Mouse (Mus musculus) B cell, adult 67 days (primary cell): ENCODE measurements around the gene D5Ertd579e. TPM values are rescaled to one million over a fixed set of nuclear protein-coding genes. Genes with fewer than 3 reads are reported as not detected.

Experiments used
- total RNA-seq, 2 experiments: library from RNA; stranded (reverse); gene quantifications; 4 replicates each; pipeline ENCODE4 v1.2.4; 2023

Gene D5Ertd579e
- total RNA-seq, result 10 to 100 TPM; 39.4 to 47.2 TPM

DNA sequence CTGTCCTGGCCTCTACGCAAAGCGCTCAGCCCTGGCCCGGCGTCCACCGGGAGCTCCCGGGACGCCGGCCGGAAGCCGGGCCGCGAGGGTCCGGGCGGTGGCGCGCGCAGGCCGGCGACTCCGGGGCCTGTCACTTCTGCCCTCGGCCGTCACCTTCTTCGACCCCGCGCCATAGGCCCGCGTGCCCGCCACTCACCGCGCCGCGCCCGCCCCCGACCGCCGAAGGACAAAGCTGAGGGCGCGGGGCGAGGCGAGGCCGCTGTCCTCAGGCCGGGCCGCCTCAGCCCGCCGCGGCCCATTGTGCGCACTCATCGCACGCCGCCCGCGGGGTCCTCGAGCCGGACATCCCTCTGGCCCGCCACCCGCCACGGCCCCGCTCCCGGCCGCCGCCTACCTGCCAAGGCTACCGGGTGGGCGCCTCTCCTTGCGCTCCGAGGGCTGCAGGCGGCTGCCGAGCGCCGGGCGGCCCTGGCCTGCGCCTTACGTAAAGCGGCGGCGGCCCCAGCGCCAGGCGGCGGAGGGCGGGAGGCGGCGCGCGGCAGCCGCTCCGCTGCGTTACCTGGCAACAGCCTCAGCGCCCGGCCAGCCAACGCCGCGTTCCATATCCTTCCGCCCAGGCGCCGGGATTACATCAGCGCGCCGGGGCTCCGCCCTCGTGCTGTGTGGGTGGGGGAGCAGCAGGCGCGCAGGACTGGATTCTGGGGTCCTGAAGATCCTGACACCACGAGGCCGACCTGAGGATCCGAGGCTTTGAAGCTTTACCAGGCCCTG lies at the start of gene D5Ertd579e:
D5Ertd579e (minus strand) TSS at position 564 of the 771 bp plus-strand sequence.

DNA sequence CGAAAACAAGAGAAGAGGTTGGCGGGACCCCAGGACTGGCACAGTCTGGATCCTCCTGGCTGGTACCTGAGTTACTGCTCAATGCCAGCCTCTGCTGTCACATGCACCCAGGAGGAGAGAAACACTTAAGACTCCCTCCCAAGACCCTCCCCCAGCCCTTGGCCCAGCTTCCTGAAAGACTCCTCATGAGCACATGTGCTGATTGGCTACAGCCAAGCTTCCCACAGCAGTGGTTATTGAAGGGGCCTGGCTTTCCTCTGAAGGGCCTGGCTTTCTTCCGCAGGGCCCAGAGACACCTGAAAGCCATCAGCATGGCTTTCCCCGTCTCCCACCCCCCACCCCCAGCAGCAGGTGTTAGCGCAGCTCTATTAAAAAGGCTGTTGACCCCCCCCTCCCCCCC lies 102.6 kb downstream of the D5Ertd579e start, which contains the start of gene Tbc1d14:
Tbc1d14 (minus strand) TSS at position 101 of the 400 bp plus-strand sequence.

Other genes with a start within 250 kb of the D5Ertd579e start
- gene Grpel1, start 231.0 kb downstream of the D5Ertd579e start, total RNA-seq, result 10 to 100 TPM; 21.0 to 22.6 TPM
- gene Tada2b, start 211.7 kb downstream of the D5Ertd579e start, total RNA-seq, result 10 to 100 TPM; 31.7 to 36.0 TPM
- under 1 TPM; 0.49 to 0.53 TPM for gene Ccdc96, start 211.4 kb downstream of the D5Ertd579e start, total RNA-seq
- gene Tbc1d14, start 102.7 kb downstream of the D5Ertd579e start, total RNA-seq, result 100 to 1,000 TPM; 150 to 155 TPM
- 10 to 100 TPM; 22.8 to 29.5 TPM for gene Bloc1s4, start 52.6 kb upstream of the D5Ertd579e start, total RNA-seq
- 100 to 1,000 TPM; 145 to 151 TPM for gene Mrfap1, start 100.7 kb upstream of the D5Ertd579e start, total RNA-seq
- 10 to 100 TPM; 56.1 to 68.6 TPM for gene Man2b2, start 134.6 kb upstream of the D5Ertd579e start, total RNA-seq
- not detected for gene Ppp2r2c, start 172.5 kb upstream of the D5Ertd579e start, total RNA-seq